Mouse (Mus musculus): Measurements from ENCODE around the gene Ets1. TPM values are rescaled to one million over a fixed set of nuclear protein-coding genes. Genes with fewer than 3 reads are reported as not detected.

Gene Ets1
- polyA plus RNA-seq, 1 experiment from 2014 or later, result 17.6 TPM

DNA sequence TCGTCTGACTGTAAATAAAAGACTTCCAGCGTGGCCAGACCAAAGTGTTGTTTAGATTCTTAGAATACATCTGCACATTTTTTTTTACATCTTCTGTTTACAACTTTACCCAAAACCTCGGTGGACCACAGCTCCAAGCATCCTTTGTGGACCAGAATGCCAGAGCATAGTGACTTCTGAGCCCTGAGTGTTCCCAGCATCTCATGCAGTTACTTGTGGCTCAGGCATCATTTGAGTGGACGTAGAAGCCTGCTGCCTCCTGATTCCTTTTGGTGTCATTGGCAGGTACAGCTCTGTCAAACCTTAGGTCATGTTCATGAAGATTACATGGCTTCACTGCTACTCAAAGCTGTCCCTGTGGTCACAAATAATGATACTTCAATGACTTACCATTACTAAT, 93.2 kb downstream of the Ets1 start:
- no peak overlapping the region for H3K27ac ChIP-seq (replicated peaks)
- no peak for ATAC-seq (ENCODE audit: low FRiP score)
- no peak overlapping the region for H3K9ac ChIP-seq (replicated peaks)
- no peaks in the 10 kb centered on the region for H3K9me3 ChIP-seq (replicated peaks)
- no peaks in the 10 kb centered on the region for H3K4me1 ChIP-seq
- no peaks in the 10 kb centered on the region for H3K27me3 ChIP-seq (replicated peaks)
- H3K4me2 ChIP-seq, result no peak overlapping the region
- WGBS, result 84% methylated on average over 4 of the region's 4 CpGs
- no peak overlapping the region for H3K4me3 ChIP-seq (replicated peaks)
- no peaks in the 10 kb centered on the region for H3K36me3 ChIP-seq

DNA sequence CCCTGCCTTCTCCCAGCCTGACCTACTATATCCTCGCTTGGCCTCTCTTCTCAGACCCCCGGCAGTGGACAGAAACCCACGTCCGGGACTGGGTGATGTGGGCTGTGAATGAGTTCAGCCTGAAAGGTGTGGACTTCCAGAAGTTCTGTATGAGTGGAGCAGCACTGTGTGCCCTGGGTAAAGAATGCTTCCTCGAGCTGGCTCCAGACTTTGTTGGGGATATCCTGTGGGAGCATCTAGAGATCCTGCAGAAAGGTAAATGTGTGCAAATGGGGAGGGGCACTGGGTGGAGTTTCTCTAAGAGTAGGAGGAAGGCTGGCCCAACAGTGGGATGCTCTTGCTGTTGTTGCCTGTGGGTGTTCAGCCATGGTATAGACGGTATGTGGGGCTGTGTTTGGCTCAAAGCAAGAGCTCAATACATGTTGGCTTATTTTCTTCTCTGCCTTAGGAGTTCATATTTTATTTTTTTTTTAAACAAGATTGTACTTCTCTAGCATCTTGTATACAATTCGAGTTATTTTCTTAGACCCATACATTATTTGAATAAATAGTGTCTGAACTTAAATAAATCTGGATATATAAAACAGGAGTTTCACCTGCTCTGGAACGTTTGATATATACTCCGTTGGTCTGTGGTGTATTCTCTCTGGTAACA, 94.1 kb downstream of the Ets1 start:
- Histone ChIP-seq H3K4me2 (no peak overlapping the region), H3K4me1 (no peaks in the 10 kb centered on the region), H3K9ac (replicated peaks) (no peak overlapping the region), H3K36me3 (no peaks in the 10 kb centered on the region), H3K27ac (replicated peaks) (no peak overlapping the region), H3K4me3 (replicated peaks) (no peak overlapping the region), H3K27me3 (replicated peaks) (no peaks in the 10 kb centered on the region), H3K9me3 (replicated peaks) (no peaks in the 10 kb centered on the region)
- ATAC-seq (ENCODE audit: low FRiP score), result no peak
- 88% methylated on average over 9 of the region's 9 CpGs for WGBS

DNA sequence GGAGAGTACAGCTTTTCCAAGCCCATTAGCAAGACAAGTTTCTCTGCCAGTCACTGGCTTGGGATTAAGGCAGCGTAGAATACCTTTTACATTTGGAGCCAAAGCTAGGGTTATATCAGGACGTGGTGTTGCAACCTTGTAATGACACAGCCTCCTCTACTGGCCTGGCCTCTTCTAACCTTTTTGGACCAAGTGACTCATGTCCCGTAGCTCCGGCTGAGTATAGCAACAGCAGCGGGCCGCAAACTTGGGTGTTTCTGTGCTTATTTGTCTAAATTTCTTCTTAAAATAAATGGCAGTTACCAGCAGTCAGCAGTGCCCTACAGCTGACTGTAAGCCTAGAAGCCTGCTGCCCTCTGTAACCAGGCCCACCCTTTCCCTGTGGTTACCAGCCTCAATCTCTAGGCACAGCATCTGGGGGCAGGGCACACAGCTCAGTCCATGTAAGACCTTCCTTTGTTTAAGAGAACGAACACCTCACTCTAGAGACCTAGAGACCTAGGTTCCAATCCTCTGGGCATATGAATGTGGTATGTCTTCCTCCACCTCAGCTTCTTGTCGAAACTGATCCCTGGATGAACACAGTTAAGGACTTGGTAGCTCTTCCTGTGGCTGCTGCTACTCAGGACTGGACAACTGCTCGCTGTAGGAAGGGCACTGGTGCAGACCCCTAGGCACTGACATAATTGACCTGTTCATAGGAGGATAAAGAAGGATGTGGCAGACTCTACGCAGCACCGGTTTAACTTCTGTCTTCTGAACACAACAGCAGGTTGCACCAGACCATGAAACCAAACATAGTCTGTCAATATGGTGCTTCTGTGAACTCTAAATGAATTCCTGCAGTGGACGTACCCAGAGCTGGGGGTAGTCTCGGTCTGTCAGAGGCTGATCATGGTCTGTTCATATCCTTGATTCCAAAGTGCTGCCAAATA, 94.9 kb downstream of the Ets1 start:
- Histone ChIP-seq H3K4me3 (replicated peaks) (no peak overlapping the region), H3K9ac (replicated peaks) (no peak overlapping the region), H3K4me2 (no peak overlapping the region), H3K9me3 (replicated peaks) (no peaks in the 10 kb centered on the region), H3K4me1 (no peaks in the 10 kb centered on the region), H3K27ac (replicated peaks) (no peak overlapping the region), H3K27me3 (replicated peaks) (no peaks in the 10 kb centered on the region), H3K36me3 (no peaks in the 10 kb centered on the region)
- 88% methylated on average over 13 of the region's 13 CpGs for WGBS
- ATAC-seq (ENCODE audit: low FRiP score), result no peak

DNA sequence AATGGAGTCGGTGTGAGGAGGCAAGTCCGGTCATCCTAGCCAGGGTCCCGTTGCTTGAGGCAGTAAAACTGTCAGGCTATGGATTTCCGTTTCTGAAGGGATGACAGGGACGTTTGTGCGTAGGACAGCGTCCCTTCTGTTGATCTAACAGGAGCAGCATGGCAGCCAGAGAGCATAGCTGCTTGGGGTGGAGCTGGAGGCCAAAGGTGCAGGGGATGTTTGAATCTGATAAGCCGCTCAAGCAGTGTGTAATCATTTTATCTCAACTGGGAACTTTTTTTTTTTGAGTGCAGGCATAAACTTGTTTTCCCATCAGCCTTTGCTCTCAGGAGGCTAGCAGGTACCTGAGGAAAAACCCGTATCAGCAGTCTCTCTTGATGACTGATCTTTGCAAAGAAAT, 95.8 kb downstream of the Ets1 start:
- Histone ChIP-seq H3K27ac (replicated peaks) (no peak overlapping the region), H3K36me3 (no peaks in the 10 kb centered on the region), H3K4me3 (replicated peaks) (no peak overlapping the region), H3K4me2 (no peak overlapping the region), H3K9me3 (replicated peaks) (no peaks in the 10 kb centered on the region), H3K4me1 (no peaks in the 10 kb centered on the region), H3K9ac (replicated peaks) (no peak overlapping the region), H3K27me3 (replicated peaks) (no peaks in the 10 kb centered on the region)
- 57% methylated on average over 9 of the region's 9 CpGs for WGBS
- ATAC-seq (ENCODE audit: low FRiP score), result no peak

DNA sequence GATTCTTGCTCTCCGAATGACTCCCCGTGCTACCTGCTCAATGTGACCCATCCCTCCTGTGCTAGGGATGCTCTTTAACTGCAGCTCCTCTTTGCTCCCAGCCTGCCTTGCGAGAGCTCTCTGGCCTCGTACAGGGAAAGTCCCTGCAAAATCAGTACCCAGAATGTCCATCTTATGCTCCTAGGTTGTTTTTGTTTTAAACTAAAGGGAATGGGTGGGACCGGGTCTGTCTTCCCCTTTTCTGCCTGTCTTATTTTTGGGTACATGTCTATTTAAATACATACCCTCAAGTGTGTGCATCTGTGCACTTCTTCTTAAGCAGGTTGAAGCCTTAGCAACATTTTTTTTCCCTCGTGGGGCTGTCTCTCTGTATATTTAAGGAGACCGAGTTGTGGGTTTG, 99.0 kb downstream of the Ets1 start:
- H3K9me3 ChIP-seq (replicated peaks), result no peaks in the 10 kb centered on the region
- WGBS, result 90% methylated on average over 7 of the region's 7 CpGs
- no peak overlapping the region for H3K4me3 ChIP-seq (replicated peaks)
- no peak overlapping the region for H3K27ac ChIP-seq (replicated peaks)
- no peaks in the 10 kb centered on the region for H3K27me3 ChIP-seq (replicated peaks)
- no peak overlapping the region for H3K4me2 ChIP-seq
- H3K36me3 ChIP-seq, result no peaks in the 10 kb centered on the region
- no peak overlapping the region for H3K9ac ChIP-seq (replicated peaks)
- H3K4me1 ChIP-seq, result no peaks in the 10 kb centered on the region
- ATAC-seq (ENCODE audit: low FRiP score), result no peak

DNA sequence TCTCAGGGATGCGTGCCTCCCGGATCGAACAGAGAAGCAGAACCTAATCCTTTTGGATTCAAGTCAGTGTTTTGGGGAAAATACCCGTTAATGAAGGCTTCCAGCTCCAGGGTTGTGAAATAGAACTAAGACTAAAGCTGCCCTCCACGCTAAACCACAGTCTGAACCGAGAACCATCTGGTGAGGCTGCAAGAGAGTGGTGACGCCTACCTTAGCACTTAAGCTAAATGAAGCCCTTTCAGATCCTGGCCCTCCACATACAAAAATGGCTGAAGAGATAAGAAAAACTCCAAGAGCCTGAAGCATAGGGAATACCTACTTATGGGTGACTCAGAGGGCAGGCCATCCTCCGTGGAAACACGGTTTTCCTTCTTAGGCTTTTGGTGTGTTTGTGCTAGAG, 100.0 kb downstream of the Ets1 start:
- H3K4me1 ChIP-seq, result no peaks in the 10 kb centered on the region
- H3K4me2 ChIP-seq, result no peak overlapping the region
- H3K36me3 ChIP-seq, result no peaks in the 10 kb centered on the region
- no peak overlapping the region for H3K27ac ChIP-seq (replicated peaks)
- H3K9ac ChIP-seq (replicated peaks), result no peak overlapping the region
- H3K4me3 ChIP-seq (replicated peaks), result no peak overlapping the region
- H3K27me3 ChIP-seq (replicated peaks), result no peaks in the 10 kb centered on the region
- WGBS, result 90% methylated on average over 9 of the region's 9 CpGs
- no peak for ATAC-seq (ENCODE audit: low FRiP score)
- H3K9me3 ChIP-seq (replicated peaks), result no peaks in the 10 kb centered on the region

DNA sequence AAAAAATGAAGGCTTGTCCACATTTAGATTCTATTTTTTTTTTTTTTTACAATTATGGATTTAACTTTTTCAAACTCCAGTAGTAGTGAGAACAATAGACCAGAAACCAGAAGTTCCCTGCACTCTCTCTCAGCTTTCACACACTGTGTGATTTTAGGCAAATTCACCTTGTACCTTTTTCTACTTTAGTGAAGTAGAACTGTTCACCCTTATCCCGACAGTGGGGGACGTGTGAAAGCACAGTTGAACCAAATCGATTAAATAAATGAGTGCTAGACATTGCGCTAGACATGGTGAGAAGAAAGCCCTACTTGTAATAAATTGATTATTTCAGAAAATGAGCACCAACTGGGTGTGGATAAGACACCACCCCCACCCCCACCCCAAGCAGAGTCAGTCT, 104.0 kb downstream of the Ets1 start:
- H3K4me1 ChIP-seq, result no peaks in the 10 kb centered on the region
- ATAC-seq (ENCODE audit: low FRiP score), result no peak
- H3K27ac ChIP-seq (replicated peaks), result no peak overlapping the region
- no peak overlapping the region for H3K4me3 ChIP-seq (replicated peaks)
- WGBS, result 98% methylated on average over 4 of the region's 4 CpGs
- H3K27me3 ChIP-seq (replicated peaks), result no peaks in the 10 kb centered on the region
- H3K4me2 ChIP-seq, result no peak overlapping the region
- H3K36me3 ChIP-seq, result no peaks in the 10 kb centered on the region
- no peak overlapping the region for H3K9ac ChIP-seq (replicated peaks)
- H3K9me3 ChIP-seq (replicated peaks), result no peaks in the 10 kb centered on the region

DNA sequence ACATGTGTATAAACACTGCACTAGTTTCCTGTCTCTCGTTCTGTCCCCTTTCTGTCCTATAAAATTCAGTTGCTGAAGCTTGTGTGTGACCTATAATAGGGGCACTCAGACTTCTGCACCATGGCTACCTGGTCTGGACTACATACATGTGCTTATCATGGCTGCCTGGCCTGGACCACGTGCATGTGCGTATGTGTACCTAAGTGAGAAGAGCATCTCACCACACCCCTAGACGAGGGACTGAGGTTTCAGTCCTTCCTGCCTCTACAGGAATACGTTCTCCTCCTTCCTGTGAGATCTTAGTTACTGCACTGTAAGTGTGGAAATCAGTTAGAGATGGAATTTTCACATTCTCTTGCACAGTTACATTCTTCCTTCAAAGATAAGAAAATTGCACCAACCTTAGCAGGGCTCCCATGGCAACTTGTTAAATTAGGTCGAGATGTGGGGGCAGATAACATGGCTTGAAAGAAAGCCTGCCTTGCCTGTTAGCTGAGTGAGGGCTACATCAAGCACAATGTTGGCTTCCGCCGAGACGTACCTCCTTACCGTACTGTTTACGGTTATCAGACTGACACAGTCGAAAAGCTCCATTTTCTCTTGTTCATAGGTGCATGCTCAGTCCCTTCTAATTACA, 104.8 kb downstream of the Ets1 start:
- no peak for ATAC-seq (ENCODE audit: low FRiP score)

DNA sequence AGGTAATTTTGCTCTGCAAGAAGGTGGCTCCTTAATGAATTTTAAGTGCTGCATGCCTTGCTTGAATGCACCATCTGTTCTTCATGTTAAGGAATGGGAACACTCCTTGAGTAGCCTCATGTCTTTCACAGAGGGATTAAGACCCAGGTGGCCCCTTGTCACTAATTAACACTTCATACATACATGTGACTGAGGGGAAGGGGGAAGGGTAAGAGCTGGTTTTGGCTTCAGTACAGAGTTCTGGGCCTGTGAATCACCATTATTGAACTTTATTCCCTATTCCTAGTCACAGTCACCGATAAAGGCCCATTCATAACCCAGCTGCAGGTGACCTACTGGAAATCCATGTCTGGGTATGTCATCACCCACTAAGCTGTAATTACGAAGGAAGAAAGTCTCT, 105.7 kb downstream of the Ets1 start:
- 85% methylated on average over 2 of the region's 2 CpGs for WGBS
- H3K27me3 ChIP-seq (replicated peaks), result no peaks in the 10 kb centered on the region
- no peaks in the 10 kb centered on the region for H3K4me1 ChIP-seq
- no peak for ATAC-seq (ENCODE audit: low FRiP score)
- H3K9ac ChIP-seq (replicated peaks), result no peak overlapping the region
- H3K27ac ChIP-seq (replicated peaks), result no peak overlapping the region
- H3K9me3 ChIP-seq (replicated peaks), result no peaks in the 10 kb centered on the region
- no peak overlapping the region for H3K4me2 ChIP-seq
- no peaks in the 10 kb centered on the region for H3K36me3 ChIP-seq
- H3K4me3 ChIP-seq (replicated peaks), result no peak overlapping the region

More for the DNA sequence above, 104.8 kb downstream of the Ets1 start:
- Histone ChIP-seq H3K9ac (replicated peaks) (no peak overlapping the region), H3K9me3 (replicated peaks) (no peaks in the 10 kb centered on the region), H3K4me1 (no peaks in the 10 kb centered on the region), H3K36me3 (no peaks in the 10 kb centered on the region), H3K27me3 (replicated peaks) (no peaks in the 10 kb centered on the region), H3K4me3 (replicated peaks) (no peak overlapping the region), H3K4me2 (no peak overlapping the region), H3K27ac (replicated peaks) (no peak overlapping the region)
- 86% methylated on average over 12 of the region's 12 CpGs for WGBS

DNA sequence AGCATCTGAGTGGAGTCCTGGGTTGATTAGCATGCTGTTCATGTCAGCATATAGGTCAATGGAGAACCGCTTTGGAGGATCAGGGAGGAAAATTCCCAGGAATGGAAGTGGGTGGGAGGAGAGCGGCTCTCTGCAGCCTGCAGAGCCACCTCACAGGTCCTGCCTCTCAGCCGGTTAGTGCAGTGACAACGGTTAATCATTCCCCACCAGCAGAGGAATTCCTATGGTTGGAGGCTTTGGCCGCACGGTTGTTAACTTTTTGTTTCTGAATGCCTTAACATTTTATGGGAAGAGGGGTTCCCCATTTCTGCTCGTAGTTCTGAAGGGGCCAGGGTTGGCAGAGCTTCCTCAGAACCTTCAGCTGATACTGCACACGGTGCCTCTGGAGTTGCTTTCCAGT, 107.1 kb downstream of the Ets1 start:
- WGBS, result 39% methylated on average over 8 of the region's 8 CpGs
- H3K9ac ChIP-seq (replicated peaks), result no peak overlapping the region
- no peaks in the 10 kb centered on the region for H3K4me1 ChIP-seq
- no peaks in the 10 kb centered on the region for H3K27me3 ChIP-seq (replicated peaks)
- no peak overlapping the region for H3K4me2 ChIP-seq
- H3K9me3 ChIP-seq (replicated peaks), result no peaks in the 10 kb centered on the region
- H3K36me3 ChIP-seq, result no peaks in the 10 kb centered on the region
- no peak for ATAC-seq (ENCODE audit: low FRiP score)
- no peak overlapping the region for H3K4me3 ChIP-seq (replicated peaks)
- H3K27ac ChIP-seq (replicated peaks), result no peak overlapping the region

DNA sequence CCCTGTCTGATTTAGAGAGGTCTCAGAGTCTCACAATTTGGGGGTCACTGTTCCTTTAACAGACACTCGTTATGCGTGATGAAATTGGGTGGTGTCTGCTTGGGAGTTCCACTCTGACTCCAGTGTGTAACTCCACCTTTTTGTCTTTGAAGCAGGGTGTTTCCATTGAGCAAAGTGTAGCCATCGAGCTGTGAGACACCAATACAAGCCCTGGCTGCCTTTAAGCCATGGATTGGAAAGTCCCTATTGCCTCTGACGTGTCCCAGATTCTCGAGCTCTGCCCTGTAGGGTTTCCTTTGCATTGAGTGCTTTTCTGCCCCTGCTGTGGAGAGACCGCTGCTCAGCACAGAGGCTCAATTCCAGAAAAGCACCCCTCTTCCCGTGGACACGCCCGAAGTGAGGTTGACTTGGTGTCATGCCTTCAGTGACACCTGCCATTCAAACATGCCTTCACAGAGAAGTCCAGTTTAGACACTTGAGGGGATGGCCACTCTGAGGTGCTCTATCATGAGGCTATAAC, 107.7 kb downstream of the Ets1 start:
- Histone ChIP-seq H3K9me3 (replicated peaks) (no peaks in the 10 kb centered on the region), H3K27me3 (replicated peaks) (no peaks in the 10 kb centered on the region), H3K4me1 (no peaks in the 10 kb centered on the region), H3K9ac (replicated peaks) (no peak overlapping the region), H3K36me3 (no peaks in the 10 kb centered on the region), H3K27ac (replicated peaks) (no peak overlapping the region), H3K4me3 (replicated peaks) (no peak overlapping the region), H3K4me2 (no peak overlapping the region)
- ATAC-seq (ENCODE audit: low FRiP score), result no peak
- 74% methylated on average over 9 of the region's 9 CpGs for WGBS

DNA sequence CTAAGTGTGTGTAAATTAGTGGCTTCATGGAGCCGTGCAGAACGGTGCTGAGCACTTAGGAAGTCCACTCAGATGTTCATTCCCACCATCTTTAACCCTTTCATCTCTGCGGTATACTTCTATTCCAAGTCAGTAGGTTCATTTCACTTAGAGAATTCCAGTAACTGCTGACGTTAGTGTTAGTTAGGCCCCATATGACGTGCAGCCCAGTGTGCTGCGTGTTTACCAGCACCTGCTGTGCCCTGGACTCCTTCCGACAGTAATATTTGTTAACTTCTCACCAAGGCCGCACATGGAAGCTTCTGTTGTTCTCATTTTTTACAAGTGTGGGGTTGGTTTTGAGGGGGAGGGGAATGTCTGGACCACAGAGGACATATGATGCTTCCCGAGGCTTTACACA, 108.3 kb downstream of the Ets1 start:
- no peaks in the 10 kb centered on the region for H3K4me1 ChIP-seq
- no peaks in the 10 kb centered on the region for H3K27me3 ChIP-seq (replicated peaks)
- no peaks in the 10 kb centered on the region for H3K9me3 ChIP-seq (replicated peaks)
- no peak overlapping the region for H3K4me3 ChIP-seq (replicated peaks)
- H3K27ac ChIP-seq (replicated peaks), result no peak overlapping the region
- ATAC-seq (ENCODE audit: low FRiP score), result no peak
- no peak overlapping the region for H3K9ac ChIP-seq (replicated peaks)
- 70% methylated on average over 9 of the region's 9 CpGs for WGBS
- H3K4me2 ChIP-seq, result no peak overlapping the region
- no peaks in the 10 kb centered on the region for H3K36me3 ChIP-seq
